Mouse (Mus musculus) gastrocnemius, adult 18-20 months (tissue): ENCODE measurements around the gene Pgk2. TPM values are rescaled to one million over a fixed set of nuclear protein-coding genes. Genes with fewer than 3 reads are reported as not detected.
"Not testable (repeated sequence)": the region's sequence is repeated elsewhere in the genome, so short reads cannot be mapped to it uniquely, and the experiment has no call there.

ENCODE experiments used
- DNase-seq: peaks from one replicate; pipeline ENCODE4 v3.0.0; 2021; ENCODE audit warnings: low spot score
- long read RNA-seq, 2 experiments: library from polyadenylated mRNA; stranded (forward); transcript quantifications; one replicate each; pipeline ENCODE4 v2.0.0; 2021
- total RNA-seq, 2 experiments: library from RNA; stranded (reverse); gene quantifications; 2 replicates each; pipeline ENCODE4 v1.2.3; 2021

The Pgk2 gene
- total RNA-seq, result not detected
- long read RNA-seq, experiment 1, result 0 reads
- long read RNA-seq, experiment 2, result 0 reads

GRCm38 (mm10) chr17:40208540-40208939, at the start of gene Pgk2:
TSS of gene Pgk2 (minus strand) at chr17:40208640.
- no peak for DNase-seq

DNA sequence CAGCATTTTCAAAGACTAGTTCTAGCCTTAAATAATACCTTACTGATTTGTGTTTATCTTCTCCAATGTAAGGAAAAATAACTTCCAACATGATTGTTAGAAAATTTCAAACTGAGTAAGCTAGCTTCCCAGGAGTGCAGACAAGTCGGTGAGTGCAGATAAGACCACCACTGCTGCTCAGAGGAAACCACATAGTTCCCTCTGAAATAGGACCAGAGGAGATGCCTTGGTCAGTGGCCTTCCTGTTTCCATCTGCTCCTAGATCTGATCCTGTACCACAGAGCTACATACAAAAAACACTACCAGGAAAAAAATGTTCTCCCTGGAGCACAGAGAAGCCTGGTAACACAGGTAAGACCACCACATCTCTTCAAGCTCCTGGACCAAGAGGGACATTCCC, 44.0 kb upstream of the Pgk2 start:
- DNase-seq, result no peak

DNA sequence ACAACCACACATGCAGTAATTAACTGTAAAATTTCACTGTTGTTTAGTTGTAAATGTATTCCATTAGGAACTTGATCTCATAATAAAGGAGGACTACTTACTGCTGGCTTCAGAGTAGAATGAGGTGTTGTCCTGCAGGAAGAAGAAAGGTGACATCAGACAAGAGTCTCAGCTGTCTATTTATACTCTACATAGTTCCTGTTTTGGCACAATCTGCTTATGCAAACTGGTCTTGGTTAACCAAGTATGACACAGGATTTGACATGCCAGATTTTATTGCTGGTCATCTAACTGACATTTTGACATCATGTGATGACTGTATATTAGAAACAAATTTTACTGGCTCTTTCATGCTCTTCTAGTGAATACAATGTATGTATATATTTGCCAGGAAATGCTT, 33.7 kb upstream of the Pgk2 start, which contains the start of gene Crisp3:
Gene Crisp3 (minus strand): TSS at position 154 of the 400 bp plus-strand sequence.
- DNase-seq, result no peak

GRCm38 (mm10) chr17:40201803-40202202, 6.6 kb downstream of the Pgk2 start:
- DNase-seq, result not testable (repeated sequence)

DNA sequence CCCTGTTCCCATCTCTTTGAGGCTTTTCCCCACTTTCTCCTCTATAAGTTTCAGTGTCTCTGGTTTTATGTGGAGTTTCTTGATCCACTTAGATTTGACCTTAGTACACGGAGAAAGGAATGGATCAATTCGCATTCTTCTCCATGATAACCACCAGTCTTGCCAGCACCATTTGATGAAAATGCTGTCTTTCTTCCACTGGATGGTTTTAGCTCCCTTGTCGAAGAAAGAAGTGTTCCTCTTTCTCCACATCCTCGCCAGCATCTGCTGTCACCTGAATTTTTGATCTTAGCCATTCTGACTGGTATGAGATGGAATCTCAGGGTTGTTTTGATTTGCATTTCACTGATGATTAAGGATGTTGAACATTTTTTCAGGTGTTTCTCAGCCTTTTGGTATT, 18.2 kb downstream of the Pgk2 start:
- not testable (repeated sequence) for DNase-seq

GRCm38 (mm10) chr17:40157729-40158359, 50.6 kb downstream of the Pgk2 start:
- DNase-seq, result not testable (repeated sequence)

Other genes with a start within 250 kb of the Pgk2 start
- not detected for gene AC192777.2, start 113.2 kb downstream of the Pgk2 start, total RNA-seq
- not detected for gene Crisp3, start 33.6 kb upstream of the Pgk2 start, total RNA-seq
- gene Crisp1, start 110.6 kb upstream of the Pgk2 start, total RNA-seq, result not detected